Mouse (Mus musculus) thymus, adult 2 months (tissue): ENCODE results near the gene Lrriq4. TPM values are rescaled to one million over a fixed set of nuclear protein-coding genes. Genes with fewer than 3 reads are reported as not detected.

Experiments
- DNase-seq: peaks from one replicate; pipeline ENCODE4 v3.0.0; 2021
- H3K27ac ChIP-seq: fragments of 200-500 bp; 2 replicates; pipeline ENCODE4 v1.5.1; 2012; ENCODE audit warnings: low read length, control low read depth; ENCODE audit not compliant: control insufficient read depth, insufficient read depth
- H3K27me3 ChIP-seq: fragments of 200-500 bp; 2 replicates; pipeline ENCODE4 v1.6.1; 2012; ENCODE audit warnings: mild to moderate bottlenecking, low read length, moderate library complexity, mixed read lengths; ENCODE audit not compliant: control insufficient read depth, insufficient read depth
- H3K36me3 ChIP-seq: fragments of 200-500 bp; 2 replicates; pipeline ENCODE4 v1.6.1; 2012; ENCODE audit warnings: mild to moderate bottlenecking, low read length, moderate library complexity; ENCODE audit not compliant: control insufficient read depth, insufficient read depth
- H3K4me1 ChIP-seq: fragments of 200-500 bp; replicated peaks from 2 replicates; pipeline ENCODE4 v1.6.1; 2012; ENCODE audit warnings: low read length; ENCODE audit not compliant: control insufficient read depth, insufficient read depth
- H3K4me3 ChIP-seq: fragments of 200-500 bp; 2 replicates; pipeline ENCODE4 v1.5.1; 2012; ENCODE audit warnings: mild to moderate bottlenecking, low read length, control low read depth, moderate library complexity; ENCODE audit not compliant: control insufficient read depth, insufficient read depth
- CTCF ChIP-seq: fragments of 200-500 bp; IDR thresholded peaks from 2 replicates; pipeline ENCODE4 v1.5.1; 2012; ENCODE audit warnings: mild to moderate bottlenecking, control low read depth, low read length, moderate library complexity, borderline replicate concordance; ENCODE audit not compliant: control insufficient read depth, poor library complexity, insufficient read depth; ENCODE audit errors: extremely low read depth
- POLR2A ChIP-seq: fragments of 200-500 bp; IDR thresholded peaks from 2 replicates; pipeline ENCODE4 v1.6.1; 2012; ENCODE audit warnings: mild to moderate bottlenecking, low read length, control low read depth, moderate library complexity; ENCODE audit not compliant: control insufficient read depth, poor library complexity, insufficient read depth; ENCODE audit errors: extremely low read depth
- WGBS: fragments of 180-500 bp; shearing (Covaris S2); methylation state at CpG from one replicate; pipeline ENCODE4 v1.1.7; 2018; 5-methylcytosine and 5-hydroxymethylcytosine counted together
- polyA plus RNA-seq: library from polyadenylated mRNA; depleted of rRNA; stranded (reverse); fragments of >200 nt; gene quantifications from 2 replicates; pipeline ENCODE4 v1.2.3, GENCODE M21; 2012

Gene Lrriq4
- polyA plus RNA-seq, 1 experiment, result not detected

GRCm38 (mm10) chr3:30655937-30656336, 11.6 kb downstream of the Lrriq4 start:
- Histone ChIP-seq H3K4me1 (no peaks in the 10 kb centered on the region), H3K27me3 (0 out of 2 replicates have a peak, but pooled peaks cover 4% of the 10 kb centered on the region), H3K27ac (no peak overlapping the region), H3K36me3 (no peaks in the 10 kb centered on the region), H3K4me3 (no peak overlapping the region)
- 84% methylated on average over 5 of the region's 5 CpGs for WGBS
- no peak for TF ChIP-seq CTCF
- no peak for TF ChIP-seq POLR2A
- no peak for DNase-seq

GRCm38 (mm10) chr3:30658486-30658885, 14.2 kb downstream of the Lrriq4 start:
- H3K36me3 ChIP-seq, result no peaks in the 10 kb centered on the region
- H3K27ac ChIP-seq, result no peak overlapping the region
- WGBS, result 92% methylated on average over 9 of the region's 9 CpGs
- no peak for DNase-seq
- no peak overlapping the region for H3K4me3 ChIP-seq
- TF ChIP-seq CTCF, result no peak
- TF ChIP-seq POLR2A, result no peak
- no peaks in the 10 kb centered on the region for H3K4me1 ChIP-seq
- H3K27me3 ChIP-seq, result no peaks in the 10 kb centered on the region

GRCm38 (mm10) chr3:30683190-30683589, 38.9 kb downstream of the Lrriq4 start:
- Histone ChIP-seq H3K4me3 (no peak overlapping the region), H3K27ac (no peak overlapping the region), H3K27me3 (no peaks in the 10 kb centered on the region), H3K36me3 (no peaks in the 10 kb centered on the region), H3K4me1 (no peaks in the 10 kb centered on the region)
- DNase-seq, result no peak
- 61% methylated on average over 6 of the region's 6 CpGs for WGBS
- TF ChIP-seq CTCF (no peak), POLR2A (no peak)

GRCm38 (mm10) chr3:30687216-30687615, 42.9 kb downstream of the Lrriq4 start:
- H3K4me3 ChIP-seq, result no peak overlapping the region
- 83% methylated on average over 3 of the region's 3 CpGs for WGBS
- TF ChIP-seq POLR2A (no peak), CTCF (no peak)

GRCm38 (mm10) chr3:30690976-30691375, 46.7 kb downstream of the Lrriq4 start:
- Histone ChIP-seq H3K4me1 (no peaks in the 10 kb centered on the region), H3K27ac (no peak overlapping the region), H3K4me3 (no peak overlapping the region), H3K27me3 (no peaks in the 10 kb centered on the region), H3K36me3 (no peaks in the 10 kb centered on the region)
- no peak for DNase-seq
- TF ChIP-seq POLR2A (no peak), CTCF (no peak)
- WGBS, result 70% methylated on average over 7 of the region's 7 CpGs

More at GRCm38 (mm10) chr3:30687216-30687615, 42.9 kb downstream of the Lrriq4 start:
- H3K36me3 ChIP-seq, result no peaks in the 10 kb centered on the region
- no peak overlapping the region for H3K27ac ChIP-seq
- H3K4me1 ChIP-seq, result no peaks in the 10 kb centered on the region
- DNase-seq, result no peak
- H3K27me3 ChIP-seq, result no peaks in the 10 kb centered on the region

GRCm38 (mm10) chr3:30695661-30696060, 51.4 kb downstream of the Lrriq4 start:
- TF ChIP-seq CTCF (no peak), POLR2A (no peak)
- Histone ChIP-seq H3K36me3 (no peaks in the 10 kb centered on the region), H3K27me3 (no peaks in the 10 kb centered on the region), H3K27ac (no peak overlapping the region), H3K4me1 (no peaks in the 10 kb centered on the region), H3K4me3 (no peak overlapping the region)
- no peak for DNase-seq
- WGBS, result 93% methylated on average over 2 of the region's 2 CpGs

- no peak for DNase-seq
Observed at GRCm38 (mm10) chr3:30696346-30696745, 52.0 kb downstream of the Lrriq4 start.

More at GRCm38 (mm10) chr3:30696346-30696745, 52.0 kb downstream of the Lrriq4 start:
- Histone ChIP-seq H3K27me3 (no peaks in the 10 kb centered on the region), H3K27ac (no peak overlapping the region), H3K36me3 (no peaks in the 10 kb centered on the region), H3K4me1 (no peaks in the 10 kb centered on the region), H3K4me3 (no peak overlapping the region)
- TF ChIP-seq CTCF, result no peak
- TF ChIP-seq POLR2A, result no peak
- 10% methylated on average over 2 of the region's 2 CpGs for whole genome bisulfite sequencing
